Mouse (Mus musculus) lung, adult 2 months (tissue): ENCODE results near the gene Hoxa7. TPM values are rescaled to one million over a fixed set of nuclear protein-coding genes. Genes with fewer than 3 reads are reported as not detected.

Experiments used
- DNase-seq: peaks from one replicate; pipeline ENCODE4 v3.0.0; 2022
- H3K4me1 ChIP-seq: fragments of 200-500 bp; 2 replicates; pipeline ENCODE4 v1.6.1; 2011; ENCODE audit warnings: low read length; ENCODE audit not compliant: control insufficient read depth, insufficient read depth
- H3K4me3 ChIP-seq: fragments of 200-500 bp; replicated peaks from 2 replicates; pipeline ENCODE3; 2011; ENCODE audit warnings: low read depth, mild to moderate bottlenecking, control low read depth, low read length; ENCODE audit errors: extremely low read depth
- CTCF ChIP-seq: fragments of 200-500 bp; IDR thresholded peaks from 2 replicates; pipeline ENCODE4 v1.5.1; 2011; ENCODE audit warnings: mild to moderate bottlenecking, low read length, control low read depth; ENCODE audit not compliant: insufficient read depth
- POLR2A ChIP-seq: fragments of 200-500 bp; IDR thresholded peaks from 2 replicates; pipeline ENCODE4 v1.6.1; 2011; ENCODE audit warnings: low read depth, mild to moderate bottlenecking, control low read depth, low read length, borderline replicate concordance; ENCODE audit errors: extremely low read depth
- WGBS: fragments of 180-500 bp; shearing (Covaris S2); methylation state at CpG from one replicate; pipeline ENCODE4 v1.1.7; 2018; 5-methylcytosine and 5-hydroxymethylcytosine counted together
- polyA plus RNA-seq: library from polyadenylated mRNA; depleted of rRNA; stranded (reverse); fragments of >200 nt; gene quantifications from 2 replicates; pipeline ENCODE4 v1.2.3, GENCODE M21; 2012

The Hoxa7 gene
- polyA plus RNA-seq, 1 experiment, result 6.6 TPM

DNA sequence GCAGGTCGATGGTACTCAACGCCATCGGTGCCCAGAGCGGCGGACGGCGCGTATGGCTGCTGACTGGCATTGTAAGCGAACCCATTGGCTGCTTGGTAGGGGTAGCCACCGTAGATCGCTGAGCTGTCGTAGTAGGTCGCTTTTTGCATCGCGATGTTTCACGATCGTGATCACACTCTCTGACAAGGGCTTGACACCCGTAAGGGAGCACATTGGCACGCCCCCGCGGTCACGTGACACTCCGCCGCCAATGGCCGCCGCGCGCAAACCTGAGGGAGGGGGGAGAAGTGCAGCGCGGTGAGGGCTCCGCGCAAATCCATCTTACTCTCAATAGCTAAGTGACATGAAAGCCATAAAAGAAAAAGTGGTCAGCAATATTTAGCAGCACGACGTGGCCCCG lies 49.2 kb downstream of the Hoxa7 start:
- peak; percentile 79 for DNase-seq
- peak overlapping the region; percentile 65 for H3K4me3 ChIP-seq
- 11% methylated on average over 35 of the region's 35 CpGs for WGBS
- peak; percentile 71; the same call in 1 of the 2 replicates for TF ChIP-seq POLR2A
- no peak for TF ChIP-seq CTCF
- H3K4me1 ChIP-seq, result peaks cover 9% of the 10 kb centered on the region

- 47% methylated on average over 7 of the region's 7 CpGs for WGBS
- TF ChIP-seq CTCF, result no peak
- no peak for TF ChIP-seq POLR2A
- no peak overlapping the region for H3K4me3 ChIP-seq
Observed at GRCm38 (mm10) chr6:52171938-52172337, 49.7 kb downstream of the Hoxa7 start.

GRCm38 (mm10) chr6:52171331-52171730 lies 50.3 kb downstream of the Hoxa7 start:
- 27% methylated on average over 4 of the region's 4 CpGs for WGBS
- Histone ChIP-seq H3K4me3 (no peak overlapping the region), H3K4me1 (peaks cover 7% of the 10 kb centered on the region)
- TF ChIP-seq POLR2A (no peak), CTCF (no peak)
- no peak for DNase-seq

More at GRCm38 (mm10) chr6:52171938-52172337, 49.7 kb downstream of the Hoxa7 start:
- H3K4me1 ChIP-seq, result peaks cover 9% of the 10 kb centered on the region
- DNase-seq, result no peak

DNA sequence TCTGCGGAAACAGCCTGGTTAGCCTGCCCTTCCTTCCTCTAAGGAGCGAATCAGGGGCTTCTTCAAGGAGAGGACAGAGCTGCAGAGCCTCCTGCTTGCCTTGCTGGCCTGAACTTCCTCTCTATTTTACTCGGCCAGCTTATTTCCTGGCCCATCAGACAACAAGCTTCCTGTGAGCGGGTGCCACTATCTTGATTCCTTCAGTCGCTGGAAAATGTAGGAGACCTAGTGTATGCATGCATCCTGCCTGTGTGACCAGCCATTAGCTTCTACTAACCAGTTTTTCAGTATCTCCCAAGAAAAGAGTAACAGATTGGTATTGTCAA lies 50.8 kb downstream of the Hoxa7 start:
- WGBS, result 25% methylated on average over 5 of the region's 5 CpGs
- TF ChIP-seq CTCF, result no peak
- TF ChIP-seq POLR2A, result no peak
- no peak overlapping the region for H3K4me3 ChIP-seq
- peaks cover 10% of the 10 kb centered on the region for H3K4me1 ChIP-seq
- no peak for DNase-seq

DNA sequence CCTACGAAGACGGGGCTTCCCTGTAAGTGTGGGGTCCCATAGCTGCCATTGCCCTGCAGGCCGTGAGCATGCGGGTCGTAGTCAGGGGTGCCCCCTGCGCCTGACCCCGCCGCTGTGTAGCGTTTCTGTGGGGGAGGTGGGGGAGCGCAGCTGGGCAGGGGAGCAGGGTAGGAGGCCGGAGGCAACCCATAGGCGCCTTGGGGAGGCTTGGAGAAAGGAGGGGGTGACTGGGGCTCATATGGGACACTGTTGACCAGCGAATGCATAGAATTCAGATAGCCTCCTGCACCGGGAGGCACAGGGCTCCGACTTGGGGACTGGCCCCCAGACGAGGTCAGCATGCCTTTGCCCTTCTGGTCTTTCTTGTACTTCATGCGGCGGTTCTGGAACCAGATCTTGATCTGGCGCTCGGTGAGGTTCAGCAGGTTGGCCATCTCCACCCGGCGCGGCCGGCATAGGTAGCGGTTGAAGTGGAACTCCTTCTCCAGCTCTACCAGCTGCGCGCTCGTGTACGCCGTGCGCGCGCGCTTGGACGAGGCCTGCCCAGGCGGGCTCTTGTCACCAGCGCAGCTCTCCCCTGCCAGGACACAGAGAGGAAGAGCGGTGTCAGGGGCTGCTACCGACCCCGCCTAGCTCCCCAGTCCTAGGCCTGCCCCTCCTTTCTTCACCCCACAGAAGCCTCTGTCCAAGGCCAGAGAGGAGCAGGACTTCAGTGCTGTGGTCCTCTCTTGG lies 51.3 kb downstream of the Hoxa7 start:
- TF ChIP-seq CTCF (no peak), POLR2A (peak; percentile 79; the same call in 1 of the 2 replicates)
- Histone ChIP-seq H3K4me1 (peaks cover 10% of the 10 kb centered on the region), H3K4me3 (peak overlapping the region; percentile 46)
- DNase-seq, result peak; percentile 51
- WGBS, result 23% methylated on average over 40 of the region's 40 CpGs

DNA sequence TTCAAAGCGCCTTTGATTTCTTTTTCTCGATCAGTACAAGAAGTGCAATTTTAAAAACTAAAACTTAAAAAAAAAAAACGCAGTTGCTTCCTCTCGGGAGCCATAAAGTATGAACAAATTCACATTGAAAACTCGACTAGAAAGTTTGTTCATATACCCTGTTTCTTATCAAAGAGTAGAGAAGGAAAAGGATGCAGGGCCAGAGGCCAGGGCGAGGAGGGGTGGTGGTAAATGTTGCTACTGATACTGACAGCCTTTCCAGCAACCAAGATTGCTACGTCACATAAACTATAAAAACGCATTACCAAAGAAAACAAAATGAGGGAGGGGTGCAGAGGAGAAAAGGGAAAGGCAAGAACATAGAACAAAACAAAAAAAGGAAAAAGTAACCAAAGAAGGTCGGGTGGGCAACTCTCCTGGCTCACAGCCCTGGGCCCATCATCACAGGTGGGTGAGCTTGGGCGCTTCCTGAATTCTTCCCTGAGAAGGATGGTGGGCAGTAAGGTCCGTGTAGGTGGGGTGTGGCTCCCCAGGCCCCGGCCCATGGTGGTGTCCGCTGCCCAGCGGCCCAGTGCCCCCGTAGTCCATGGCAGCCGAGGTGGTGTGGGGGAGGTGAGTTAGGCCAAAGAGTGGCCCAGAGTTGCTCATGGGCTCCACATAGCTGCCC lies 52.0 kb downstream of the Hoxa7 start:
- WGBS, result 33% methylated on average over 16 of the region's 16 CpGs
- H3K4me1 ChIP-seq, result peaks cover 10% of the 10 kb centered on the region
- H3K4me3 ChIP-seq, result peak overlapping the region; percentile 3
- TF ChIP-seq CTCF, result no peak
- TF ChIP-seq POLR2A, result no peak
- DNase-seq, result no peak

GRCm38 (mm10) chr6:52168191-52169055 lies 53.2 kb downstream of the Hoxa7 start:
- peak; percentile 33 for DNase-seq
- H3K4me1 ChIP-seq, result peaks cover 10% of the 10 kb centered on the region
- 24% methylated on average over 42 of the region's 42 CpGs for WGBS
- TF ChIP-seq POLR2A, result no peak
- no peak for TF ChIP-seq CTCF
- H3K4me3 ChIP-seq, result peak overlapping the region; percentile 29

DNA sequence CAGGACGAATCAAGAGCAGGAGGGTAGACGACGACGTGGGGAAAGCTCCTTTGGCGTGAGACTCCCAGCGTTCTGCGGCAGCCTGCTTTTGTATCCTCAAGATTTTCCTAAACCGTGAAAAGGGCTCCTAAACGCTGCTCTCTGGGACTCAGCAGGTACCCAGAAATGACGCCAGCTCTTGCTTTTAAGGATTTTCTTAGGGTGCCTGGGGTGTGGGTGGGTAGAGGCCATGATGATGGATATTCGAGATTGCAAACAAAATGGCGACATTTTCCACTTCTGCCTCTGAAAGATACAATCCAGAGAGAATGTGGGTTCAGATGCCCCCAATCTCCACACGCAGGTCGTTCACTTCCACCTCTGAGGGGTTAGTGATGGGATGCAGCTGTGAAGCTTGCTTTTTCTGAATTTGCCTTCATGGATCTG lies 53.9 kb downstream of the Hoxa7 start:
- peaks cover 10% of the 10 kb centered on the region for H3K4me1 ChIP-seq
- TF ChIP-seq CTCF, result no peak
- TF ChIP-seq POLR2A, result no peak
- peak; percentile 12 for DNase-seq
- H3K4me3 ChIP-seq, result peak overlapping the region; percentile 7
- WGBS, result 44% methylated on average over 14 of the region's 14 CpGs

DNA sequence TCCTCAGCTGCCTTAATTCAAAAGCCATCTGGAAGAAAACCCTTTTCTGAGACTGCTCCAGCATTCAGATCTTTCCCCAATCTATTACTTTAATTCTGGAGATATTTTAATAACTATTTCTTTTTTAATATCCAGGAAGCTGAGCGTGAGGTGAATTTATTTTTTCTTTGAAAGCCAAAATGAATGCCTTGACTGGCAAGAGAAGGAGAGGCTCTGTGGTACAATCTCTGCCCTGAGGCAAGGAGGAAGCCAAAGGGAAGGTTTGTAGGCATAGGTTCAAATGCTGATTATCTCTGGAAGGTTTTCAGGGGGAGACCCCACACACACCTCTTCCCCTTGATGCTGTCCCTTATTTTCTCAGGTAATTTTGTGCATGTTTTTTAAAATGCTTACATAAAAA lies 54.5 kb downstream of the Hoxa7 start:
- Histone ChIP-seq H3K4me3 (no peak overlapping the region), H3K4me1 (peaks cover 8% of the 10 kb centered on the region)
- no peak for TF ChIP-seq CTCF
- no peak for TF ChIP-seq POLR2A
- 54% methylated on average over 1 of the region's 1 CpGs for WGBS
- DNase-seq, result no peak
